Comparison of ENCODE assay signal across 30 mouse cellular contexts in the genomic region with DNA sequence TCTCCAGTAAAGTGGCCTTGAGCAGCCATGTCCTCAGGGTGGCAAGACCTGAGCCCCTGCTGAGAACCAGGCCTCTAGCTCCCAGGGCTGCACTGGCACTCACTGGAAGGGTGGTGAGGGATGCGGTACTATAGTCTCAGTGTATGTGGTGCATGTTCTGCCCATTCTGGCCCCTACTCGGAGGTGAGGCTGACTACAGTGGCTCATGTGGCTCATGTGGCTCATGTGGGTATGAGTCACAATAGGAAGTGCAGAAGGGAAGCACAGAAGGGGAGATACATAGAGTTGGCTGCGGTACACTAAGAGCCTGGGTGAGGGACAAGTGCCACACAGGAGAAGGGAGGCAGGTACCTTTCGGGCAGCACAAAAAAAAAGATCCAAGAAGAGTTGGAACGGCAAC. TPM values are rescaled to one million over a fixed set of nuclear protein-coding genes. Genes with fewer than 3 reads are reported as not detected.
DNase-seq lines count a peak whose midpoint lies in the region; ATAC-seq lines count a peak whose summit lies in the region.
"Had no signal": no experiment of that assay in that cellular context is flagged by ENCODE, and none has a peak within 500 bp of the region (broad histone marks: within the 10 kb centered on the region; RNA-seq: fewer than 3 reads in every experiment).

No protein-coding gene starts in this region.

- H3K9me3 ChIP-seq in heart, embryonic 12.5 days (replicated peaks) = no peaks in the 10 kb centered on the region
- H3K9me3 ChIP-seq in limb, embryonic 15.5 days = no peaks in the 10 kb centered on the region
- no peaks in the 10 kb centered on the region for H3K9me3 ChIP-seq in hindbrain, embryonic 16.5 days (ENCODE audit: control insufficient read depth, low read length)
- H3K9me3 ChIP-seq: embryonic facial prominence, embryonic 15.5 days; hindbrain, embryonic 13.5 days; liver, embryonic 15.5 days; lung, embryonic 15.5 days; neural tube, embryonic 15.5 days had no signal

- peaks cover 99% of the 10 kb centered on the region for H3K36me3 ChIP-seq in heart, embryonic 12.5 days
- peaks cover 98% of the 10 kb centered on the region for H3K36me3 ChIP-seq in limb, embryonic 15.5 days
- peaks cover 72% of the 10 kb centered on the region for H3K36me3 ChIP-seq in hindbrain, embryonic 16.5 days (ENCODE audit: control insufficient read depth, insufficient read depth, low read length)

- no peak overlapping the region for H3K4me2 ChIP-seq in heart, embryonic 12.5 days
- H3K4me2 ChIP-seq in limb, embryonic 15.5 days = no peak overlapping the region
- no peak overlapping the region for H3K4me2 ChIP-seq in hindbrain, embryonic 16.5 days (ENCODE audit: low read length)
- H3K4me2 ChIP-seq: embryonic facial prominence, embryonic 15.5 days; hindbrain, embryonic 13.5 days; liver, embryonic 15.5 days; lung, embryonic 15.5 days; midbrain, embryonic 11.5 days; neural tube, embryonic 15.5 days had no signal

- WGBS in heart, embryonic 12.5 days = 95% methylated on average over 5 of the region's 5 CpGs
- WGBS in limb, embryonic 15.5 days = 94% methylated on average over 5 of the region's 5 CpGs
- 94% methylated on average over 5 of the region's 5 CpGs for WGBS in hindbrain, embryonic 16.5 days

- H3K27ac ChIP-seq in heart, embryonic 12.5 days (ENCODE audit: poor library complexity, severe bottlenecking) = 0 out of 2 replicates have a peak overlapping the region, but pooled peaks have one; percentile 16
- H3K27ac ChIP-seq in limb, embryonic 15.5 days = peak overlapping the region; percentile 22; the same call in 1 of the 2 replicates
- no peak overlapping the region for H3K27ac ChIP-seq in hindbrain, embryonic 16.5 days (ENCODE audit: low read depth, low read length)
- H3K27ac ChIP-seq: embryonic facial prominence, embryonic 15.5 days; hindbrain, embryonic 13.5 days; liver, embryonic 15.5 days; lung, embryonic 15.5 days; neural tube, embryonic 15.5 days had no signal

- ATAC-seq in cerebellum, adult (ENCODE audit: insufficient number of reproducible peaks, low FRiP score, low TSS enrichment) = 0 out of 2 replicates have a peak, but pooled peaks have one; percentile 51
- no peak for ATAC-seq in heart, embryonic 12.5 days (ENCODE audit: insufficient number of reproducible peaks, low FRiP score)
- no peak for ATAC-seq in limb, embryonic 15.5 days (ENCODE audit: insufficient number of reproducible peaks, low FRiP score, low TSS enrichment, low read depth)
- no peak for ATAC-seq in hindbrain, embryonic 16.5 days
- ATAC-seq: CD4-positive, CD25-positive, alpha-beta regulatory T cell, adult 4 months; forebrain, embryonic 16.5 days; inflammation-experienced regulatory T-cells, adult 6 months; Patski had no signal

- no peak for DNase-seq in cerebellum, postnatal 4 days (ENCODE audit: low spot score in 2 of 2)
- DNase-seq in heart, postnatal 14 days = no peak
- peak; percentile 51 for DNase-seq in 3134 (ENCODE audit: extremely low read depth, insufficient read length, low spot score)
- no peak for DNase-seq in adrenal gland, adult 18-20 months (ENCODE audit: low spot score in 2 of 2)
- DNase-seq: adrenal gland, adult 2 months; gastrocnemius, postnatal 14 days; heart, adult 11 months; heart, postnatal 36 days; kidney, adult 8-10 months; kidney, postnatal 10 days; liver; lung, postnatal 4 days; right cerebral cortex, adult 18-20 months; right cerebral cortex, postnatal 4 days; thymus, postnatal 25 days had no signal

- no peak overlapping the region for H3K4me3 ChIP-seq in heart, embryonic 12.5 days
- no peak overlapping the region for H3K4me3 ChIP-seq in limb, embryonic 15.5 days
- H3K4me3 ChIP-seq in hindbrain, embryonic 16.5 days (ENCODE audit: low read length) = no peak overlapping the region
- H3K4me3 ChIP-seq: embryonic facial prominence, embryonic 15.5 days; hindbrain, embryonic 13.5 days; liver, embryonic 15.5 days; lung, embryonic 15.5 days; neural tube, embryonic 15.5 days had no signal

- H3K4me1 ChIP-seq in heart, embryonic 12.5 days (replicated peaks) = peaks cover 37% of the 10 kb centered on the region
- H3K4me1 ChIP-seq in limb, embryonic 15.5 days = peaks cover 24% of the 10 kb centered on the region
- H3K4me1 ChIP-seq in hindbrain, embryonic 16.5 days (ENCODE audit: control insufficient read depth, insufficient read depth, low read depth, low read length) = no peaks in the 10 kb centered on the region
- H3K4me1 ChIP-seq: hindbrain, embryonic 13.5 days; liver, embryonic 15.5 days had no signal

- intact Hi-C loops in heart, postnatal 14 days (cut with DNase I) = no loop called here

- H3K9ac ChIP-seq in heart, embryonic 12.5 days = 0 out of 2 replicates have a peak overlapping the region, but pooled peaks have one; percentile 6
- no peak overlapping the region for H3K9ac ChIP-seq in limb, embryonic 15.5 days
- no peak overlapping the region for H3K9ac ChIP-seq in hindbrain, embryonic 16.5 days (ENCODE audit: low read depth, low read length)
- H3K9ac ChIP-seq: embryonic facial prominence, embryonic 15.5 days; hindbrain, embryonic 13.5 days; liver, embryonic 15.5 days; lung, embryonic 15.5 days; neural tube, embryonic 15.5 days had no signal

- H3K27me3 ChIP-seq in heart, embryonic 12.5 days (replicated peaks) = no peaks in the 10 kb centered on the region
- H3K27me3 ChIP-seq in limb, embryonic 15.5 days = no peaks in the 10 kb centered on the region
- no peaks in the 10 kb centered on the region for H3K27me3 ChIP-seq in hindbrain, embryonic 16.5 days (replicated peaks; ENCODE audit: control insufficient read depth, insufficient read depth, low read length)
- H3K27me3 ChIP-seq: embryonic facial prominence, embryonic 15.5 days; hindbrain, embryonic 13.5 days; liver, embryonic 15.5 days; lung, embryonic 15.5 days; neural tube, embryonic 15.5 days; Patski had no signal

RNA-seq across cellular contexts. Expression of a gene that starts 26.0 kb away (rescaled TPM):
- polyA plus RNA-seq in heart, embryonic 12.5 days (2016; fragmentation: Nextera tagmentation; extraction: Ambion mirVana) = 0.17 and 0.27 TPM in 2 replicates
- under 1 TPM; 0.27 to 0.36 TPM for total RNA-seq in heart, postnatal 14 days (2021)
- polyA plus RNA-seq in limb, embryonic 15.5 days (2015; fragmentation: Nextera tagmentation; extraction: Ambion mirVana) = 0.97 and 1.3 TPM in 2 replicates
- total RNA-seq in adrenal gland, adult 18-20 months (2021) = under 1 TPM; 0.16 to 0.17 TPM
- 0.54 and 0.70 TPM in 2 replicates for polyA plus RNA-seq in hindbrain, embryonic 16.5 days (2015; fragmentation: Nextera tagmentation; extraction: Ambion mirVana)
- polyA plus RNA-seq: CD4-positive, CD25-positive, alpha-beta regulatory T cell, adult 4 months had no signal

RNA-seq across cellular contexts. Expression of a gene that starts 43.5 kb away (rescaled TPM):
- polyA plus RNA-seq in heart, embryonic 12.5 days (2016; fragmentation: Nextera tagmentation; extraction: Ambion mirVana) = 1.1 and 1.3 TPM in 2 replicates
- 1 to 10 TPM; 3.2 to 3.6 TPM for total RNA-seq in heart, postnatal 14 days (2021)
- 171 and 257 TPM in 2 replicates for polyA plus RNA-seq in limb, embryonic 15.5 days (2015; fragmentation: Nextera tagmentation; extraction: Ambion mirVana)
- total RNA-seq in adrenal gland, adult 18-20 months (2021) = under 1 TPM in 1 of 2 experiments, not detected in 1; 0.54 TPM
- polyA plus RNA-seq in hindbrain, embryonic 16.5 days (2015; fragmentation: Nextera tagmentation; extraction: Ambion mirVana) = 4.9 and 5.3 TPM in 2 replicates
- total RNA-seq: gastrocnemius, postnatal 14 days; layer of hippocampus, postnatal 25 days had no signal

RNA-seq across cellular contexts. Expression of a gene that starts 54.9 kb away (rescaled TPM):
- polyA plus RNA-seq in heart, embryonic 12.5 days (2016; fragmentation: Nextera tagmentation; extraction: Ambion mirVana) = 317 and 318 TPM in 2 replicates
- 100 to 1,000 TPM; 110 to 127 TPM for total RNA-seq in heart, postnatal 14 days (2021)
- polyA plus RNA-seq in limb, embryonic 15.5 days (2015; fragmentation: Nextera tagmentation; extraction: Ambion mirVana) = 347 and 359 TPM in 2 replicates
- total RNA-seq in adrenal gland, adult 18-20 months (2021) = 100 to 1,000 TPM; 197 to 233 TPM
- polyA plus RNA-seq in hindbrain, embryonic 16.5 days (2015; fragmentation: Nextera tagmentation; extraction: Ambion mirVana) = 146 and 172 TPM in 2 replicates

Comparison
In these comparisons a context has a peak if more than half of its experiments do, and no peak if none do; other contexts are left out.
1. RNA of a gene that starts 43.5 kb away (polyA plus RNA-seq): 171 to 257 TPM in limb, embryonic 15.5 days; 4.9 to 5.3 TPM in hindbrain, embryonic 16.5 days and 1.1 to 1.3 TPM in heart, embryonic 12.5 days; every median in the first group is over 10 times any median in the second.